Mouse (Mus musculus) kidney, embryonic 14.5 days (tissue): ENCODE results near the gene Tmod4. TPM values are rescaled to one million over a fixed set of nuclear protein-coding genes. Genes with fewer than 3 reads are reported as not detected.
"Not testable (repeated sequence)": the region's sequence is repeated elsewhere in the genome, so short reads cannot be mapped to it uniquely, and the experiment has no call there.

Experiments
- ATAC-seq: fragments of 200-750 bp; cut with Nextera tagmentation; 2 replicates; pipeline ENCODE4 v1.8.0; 2017; ENCODE audit warnings: moderate number of reproducible peaks, mild to moderate bottlenecking, moderate TSS enrichment, moderate library complexity; ENCODE audit not compliant: low FRiP score, low TSS enrichment
- H3K27ac ChIP-seq: fragments of 300-500 bp; sonication (generic); 2 replicates; pipeline ENCODE4 v1.5.1; 2014; ENCODE audit warnings: low read depth, mild to moderate bottlenecking, low read length, moderate library complexity, mixed read lengths
- H3K27me3 ChIP-seq: fragments of 300-500 bp; sonication (generic); 2 replicates; pipeline ENCODE4 v1.6.1; 2014; ENCODE audit warnings: mild to moderate bottlenecking, low read length; ENCODE audit not compliant: control insufficient read depth, insufficient read depth
- H3K36me3 ChIP-seq: fragments of 300-500 bp; sonication (generic); 2 replicates; pipeline ENCODE4 v1.6.1; 2014; ENCODE audit warnings: low read length, mixed read lengths; ENCODE audit not compliant: control insufficient read depth, insufficient read depth
- H3K4me1 ChIP-seq: fragments of 300-500 bp; sonication (generic); 2 replicates; pipeline ENCODE4 v1.6.1; 2014; ENCODE audit warnings: low read length, mixed read lengths; ENCODE audit not compliant: control insufficient read depth, insufficient read depth
- H3K4me2 ChIP-seq: fragments of 300-500 bp; sonication (generic); replicated peaks from 2 replicates; pipeline ENCODE4 v1.6.1; 2014; ENCODE audit warnings: low read depth, mild to moderate bottlenecking, low read length
- H3K4me3 ChIP-seq: fragments of 300-500 bp; sonication (generic); 2 replicates; pipeline ENCODE4 v1.5.1; 2014; ENCODE audit warnings: mild to moderate bottlenecking, low read length
- H3K9ac ChIP-seq: fragments of 300-500 bp; sonication (generic); 2 replicates; pipeline ENCODE4 v1.6.1; 2014; ENCODE audit warnings: low read depth, mild to moderate bottlenecking, low read length, moderate library complexity
- H3K9me3 ChIP-seq: fragments of 300-500 bp; sonication (generic); 2 replicates; pipeline ENCODE4 v1.6.1; 2016; ENCODE audit warnings: low read length; ENCODE audit not compliant: control insufficient read depth
- WGBS: fragments of 180-500 bp; shearing (Covaris S2); extraction: QIAGEN DNeasy Blood & Tissue Kit; methylation state at CpG from one replicate; pipeline ENCODE4 v1.1.7; 2014; 5-methylcytosine and 5-hydroxymethylcytosine counted together
- polyA plus RNA-seq: library from polyadenylated mRNA; unstranded; fragments of >200 nt; fragmentation: Nextera tagmentation; extraction: Ambion mirVana; gene quantifications from 2 replicates; pipeline ENCODE4 v1.2.1, GENCODE M21; 2014

Gene Tmod4
- polyA plus RNA-seq, 1 experiment from 2014 or later = 1.5 TPM

DNA sequence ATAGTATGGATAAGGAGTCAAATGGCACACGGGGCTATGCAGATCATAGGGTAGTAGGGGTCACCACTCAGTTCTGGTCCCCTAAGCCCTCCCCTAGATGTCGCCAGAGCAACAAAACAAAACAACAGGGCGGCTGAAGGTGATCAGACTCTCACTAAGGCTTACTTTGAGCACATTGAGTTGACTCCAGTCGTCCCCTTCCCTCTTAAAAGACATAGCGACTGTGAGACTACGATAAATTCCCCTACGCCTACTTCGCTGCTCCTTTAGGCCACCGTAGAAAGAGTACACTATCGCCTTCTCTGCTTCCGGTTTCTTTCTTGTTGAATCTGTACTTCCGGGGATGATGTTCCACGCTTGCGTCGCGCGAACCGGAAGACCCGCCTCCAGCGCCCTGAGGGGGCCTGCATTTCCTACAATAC is 9.4 kb downstream of the Tmod4 start, which contains the start of the genes Scnm1 and Lysmd1:
Scnm1 (minus strand) TSS at position 332 of the 422 bp plus-strand sequence.
Lysmd1 (plus strand) TSS at position 409 of the 422 bp plus-strand sequence.
- Histone ChIP-seq H3K4me1 (peaks cover 23% of the 10 kb centered on the region), H3K4me3 (peak within 1 kb of the TSS; percentile 67), H3K36me3 (peaks cover 4% of the 10 kb centered on the region; the same call in 1 of the 2 replicates), H3K4me2 (peak within 1 kb of the TSS; percentile 73), H3K27ac (peak within 1 kb of the TSS; percentile 9; the same call in 1 of the 2 replicates), H3K9me3 (no peaks in the 10 kb centered on the region), H3K27me3 (no peaks in the 10 kb centered on the region), H3K9ac (peak within 1 kb of the TSS; percentile 68)
- peak; percentile 84 for ATAC-seq
- WGBS = under 1% methylated on average over 20 of the region's 20 CpGs

GRCm38 (mm10) chr3:95134133-95134532 is 9.9 kb downstream of the Tmod4 start:
- no CpG with 5 or more reads among the region's 12 CpGs for WGBS
- peak; percentile 33 for ATAC-seq
- peak overlapping the region; percentile 67 for H3K4me3 ChIP-seq

GRCm38 (mm10) chr3:95135023-95135422 is 10.7 kb downstream of the Tmod4 start:
- no peaks in the 10 kb centered on the region for H3K9me3 ChIP-seq
- no peaks in the 10 kb centered on the region for H3K27me3 ChIP-seq
- H3K36me3 ChIP-seq = peaks cover 4% of the 10 kb centered on the region; the same call in 1 of the 2 replicates
- H3K27ac ChIP-seq = no peak overlapping the region
- H3K9ac ChIP-seq = peak overlapping the region; percentile 37; the same call in 1 of the 2 replicates
- H3K4me2 ChIP-seq = peak overlapping the region; percentile 44
- peak; percentile 58 for ATAC-seq
- WGBS = 18% methylated on average over 6 of the region's 6 CpGs
- peaks cover 13% of the 10 kb centered on the region for H3K4me1 ChIP-seq
- peak overlapping the region; percentile 29 for H3K4me3 ChIP-seq

More at GRCm38 (mm10) chr3:95134133-95134532, 9.9 kb downstream of the Tmod4 start:
- not testable (repeated sequence) for H3K27ac ChIP-seq, H3K9ac ChIP-seq, H3K9me3 ChIP-seq, H3K4me2 ChIP-seq, H3K27me3 ChIP-seq, H3K36me3 ChIP-seq
- H3K4me1 ChIP-seq = peaks cover 22% of the 10 kb centered on the region

DNA sequence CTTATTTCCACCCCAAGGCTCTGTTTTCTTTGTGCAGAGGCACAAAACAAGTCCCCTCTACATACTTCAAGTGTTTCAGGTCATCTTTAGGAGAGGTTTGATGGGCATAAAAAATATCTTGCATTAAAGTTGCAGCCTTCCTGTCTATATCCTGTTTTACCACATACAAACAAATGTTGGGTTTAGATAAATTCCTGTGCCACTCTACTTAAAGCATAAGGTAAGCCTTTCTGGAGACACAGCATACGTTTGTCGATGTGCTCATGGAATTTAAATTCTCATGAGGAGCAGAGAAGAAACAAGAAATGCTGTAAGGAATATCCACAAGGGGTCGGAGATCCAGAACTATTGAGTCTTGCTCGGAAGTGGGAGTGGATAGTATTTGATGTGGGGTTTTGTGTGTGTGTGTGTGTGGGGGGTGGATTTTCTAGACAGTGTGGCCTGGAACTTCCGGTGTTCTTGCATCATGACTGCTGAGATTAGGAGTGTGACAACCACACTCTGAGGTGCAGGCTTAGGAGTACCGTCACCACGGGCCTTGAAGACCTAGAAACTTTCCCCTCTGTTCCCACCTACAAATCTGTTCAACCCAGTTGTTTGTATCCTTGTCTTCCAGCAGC is 11.3 kb downstream of the Tmod4 start:
- Histone ChIP-seq H3K27me3 (no peaks in the 10 kb centered on the region), H3K4me3 (peak overlapping the region; percentile 29), H3K4me2 (peak overlapping the region; percentile 44), H3K9me3 (no peaks in the 10 kb centered on the region), H3K36me3 (no peaks in the 10 kb centered on the region; the same call in 1 of the 2 replicates), H3K4me1 (peaks cover 10% of the 10 kb centered on the region), H3K9ac (no peak overlapping the region), H3K27ac (no peak overlapping the region)
- 87% methylated on average over 7 of the region's 7 CpGs for WGBS
- ATAC-seq = peak; percentile 2; the same call in 1 of the 2 replicates

DNA sequence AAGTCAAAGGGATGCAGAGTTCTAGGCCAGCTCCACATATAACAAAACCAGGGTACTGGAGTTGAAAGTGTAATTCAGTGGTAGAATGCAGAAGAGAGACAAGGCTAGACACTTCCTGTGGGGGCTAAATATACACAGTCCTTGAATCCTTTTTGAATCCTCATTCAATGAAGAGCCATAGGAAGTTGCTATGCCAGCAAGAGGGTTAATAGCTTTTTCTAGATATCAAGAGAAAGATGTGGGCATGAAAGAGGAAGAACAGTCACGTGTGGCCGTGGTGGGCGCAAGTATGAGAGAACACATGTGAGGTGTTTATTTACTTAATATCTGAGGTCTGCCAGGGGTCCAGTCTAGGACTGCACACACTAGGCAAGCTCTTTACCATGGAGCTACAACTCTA is 12.1 kb downstream of the Tmod4 start:
- H3K4me1 ChIP-seq = peaks cover 10% of the 10 kb centered on the region
- WGBS = 97% methylated on average over 3 of the region's 3 CpGs
- H3K27me3 ChIP-seq = no peaks in the 10 kb centered on the region
- no peak overlapping the region for H3K9ac ChIP-seq
- no peaks in the 10 kb centered on the region; the same call in 1 of the 2 replicates for H3K36me3 ChIP-seq
- no peak overlapping the region for H3K4me3 ChIP-seq
- H3K4me2 ChIP-seq = no peak overlapping the region
- H3K9me3 ChIP-seq = no peaks in the 10 kb centered on the region
- H3K27ac ChIP-seq = no peak overlapping the region
- ATAC-seq = no peak

- no peaks in the 10 kb centered on the region for H3K9me3 ChIP-seq
- H3K4me1 ChIP-seq = 0 out of 2 replicates have a peak, but pooled peaks cover 6% of the 10 kb centered on the region
- H3K27me3 ChIP-seq = no peaks in the 10 kb centered on the region
- H3K36me3 ChIP-seq = no peaks in the 10 kb centered on the region; the same call in 1 of the 2 replicates
- H3K9ac ChIP-seq = no peak overlapping the region
- 73% methylated on average over 25 of the region's 25 CpGs for WGBS
- no peak overlapping the region for H3K4me2 ChIP-seq
- H3K27ac ChIP-seq = no peak overlapping the region
- no peak for ATAC-seq
- H3K4me3 ChIP-seq = no peak overlapping the region
Observed at GRCm38 (mm10) chr3:95139586-95140288, 15.5 kb downstream of the Tmod4 start.

DNA sequence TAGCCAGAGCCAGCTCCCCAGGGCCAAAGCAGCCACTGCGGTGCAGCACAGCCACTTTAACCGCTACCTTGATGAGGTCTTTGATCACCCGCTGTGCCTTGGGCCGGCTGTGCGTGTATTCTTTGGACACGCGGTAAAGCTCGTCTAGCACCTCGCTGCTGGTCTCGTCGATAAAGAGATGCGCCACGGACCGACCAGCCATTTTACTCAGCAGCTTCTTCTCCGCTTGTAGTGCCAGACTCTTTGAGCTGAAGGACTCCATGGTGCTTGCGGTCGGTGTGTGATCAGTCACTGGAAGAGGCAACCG is 16.0 kb downstream of the Tmod4 start:
- Histone ChIP-seq H3K4me1 (0 out of 2 replicates have a peak, but pooled peaks cover 4% of the 10 kb centered on the region), H3K27me3 (no peaks in the 10 kb centered on the region), H3K27ac (no peak overlapping the region), H3K4me2 (no peak overlapping the region), H3K4me3 (no peak overlapping the region), H3K36me3 (no peaks in the 10 kb centered on the region; the same call in 1 of the 2 replicates), H3K9me3 (no peaks in the 10 kb centered on the region), H3K9ac (no peak overlapping the region)
- no peak for ATAC-seq
- WGBS = 63% methylated on average over 18 of the region's 18 CpGs

DNA sequence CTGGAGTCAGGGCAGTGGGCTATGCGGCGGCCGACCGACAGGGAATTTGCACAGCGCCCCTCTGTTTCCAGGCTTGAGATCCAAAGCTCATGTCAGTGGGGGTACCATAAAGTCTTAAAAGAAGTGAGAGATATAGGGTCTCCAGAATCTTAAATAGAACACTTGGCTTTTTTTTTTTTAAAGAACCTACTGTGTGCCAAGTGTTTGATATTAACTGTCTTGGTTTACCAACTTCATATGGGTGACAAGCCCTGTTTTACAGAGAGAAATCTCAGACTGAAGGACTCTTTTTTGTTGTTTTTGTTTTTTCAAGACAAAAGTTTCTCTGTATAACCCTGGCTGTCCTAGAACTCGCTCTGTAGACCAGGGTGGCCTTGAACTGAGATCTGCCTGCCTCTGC is 16.5 kb downstream of the Tmod4 start:
- Histone ChIP-seq H3K4me3 (no peak overlapping the region), H3K9ac (no peak overlapping the region), H3K27ac (no peak overlapping the region), H3K4me1 (no peaks in the 10 kb centered on the region), H3K9me3 (no peaks in the 10 kb centered on the region), H3K36me3 (no peaks in the 10 kb centered on the region; the same call in 1 of the 2 replicates), H3K4me2 (no peak overlapping the region), H3K27me3 (no peaks in the 10 kb centered on the region)
- no peak for ATAC-seq
- 89% methylated on average over 6 of the region's 6 CpGs for WGBS

GRCm38 (mm10) chr3:95141474-95141873 is 17.2 kb downstream of the Tmod4 start:
- H3K9me3 ChIP-seq = no peaks in the 10 kb centered on the region
- no peaks in the 10 kb centered on the region for H3K27me3 ChIP-seq
- H3K36me3 ChIP-seq = no peaks in the 10 kb centered on the region; the same call in 1 of the 2 replicates
- no peak overlapping the region for H3K4me2 ChIP-seq
- WGBS = 94% methylated on average over 9 of the region's 9 CpGs
- no peak for ATAC-seq
- H3K4me1 ChIP-seq = no peaks in the 10 kb centered on the region
- H3K9ac ChIP-seq = no peak overlapping the region
- no peak overlapping the region for H3K4me3 ChIP-seq
- no peak overlapping the region for H3K27ac ChIP-seq
